22 mouse cellular contexts compared by ENCODE assay signal in the genomic region with DNA sequence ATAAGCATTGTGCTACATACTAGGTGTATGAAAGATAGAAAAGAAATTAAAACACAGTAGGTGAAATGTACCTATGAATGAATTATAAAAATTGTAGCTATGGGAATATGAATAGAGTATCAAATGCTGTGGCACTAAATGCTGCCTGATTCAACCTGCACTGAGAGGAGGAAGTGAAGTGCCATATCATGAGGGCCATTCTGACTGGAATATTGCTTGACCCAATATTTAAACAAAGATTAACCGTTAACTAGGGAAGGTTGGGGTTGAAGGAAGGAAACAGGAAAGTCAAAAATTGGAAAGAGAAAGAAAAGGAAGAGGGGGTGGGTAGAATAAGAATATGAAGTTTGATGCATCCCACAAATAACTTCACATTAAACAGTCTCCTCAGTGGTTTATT.
DNase-seq lines count a peak whose midpoint lies in the region; ATAC-seq and TF ChIP-seq lines count a peak whose summit lies in the region.
"Had no signal": no experiment of that assay in that cellular context is flagged by ENCODE, and none has a peak within 500 bp of the region (broad histone marks: within the 10 kb centered on the region; RNA-seq: fewer than 3 reads in every experiment).

No protein-coding gene starts in this region.

- H3K4me2 ChIP-seq in lung, embryonic 14.5 days, result no peak overlapping the region
- no peak overlapping the region for H3K4me2 ChIP-seq in midbrain, embryonic 11.5 days
- H3K4me2 ChIP-seq in midbrain, embryonic 16.5 days (ENCODE audit: low read length), result no peak overlapping the region
- H3K4me2 ChIP-seq in stomach, postnatal 0 days (replicated peaks; ENCODE audit: low read depth), result no peak overlapping the region
- no peak overlapping the region for H3K4me2 ChIP-seq in hindbrain, embryonic 16.5 days (ENCODE audit: low read length)
- H3K4me2 ChIP-seq: embryonic facial prominence, embryonic 15.5 days; forebrain, embryonic 15.5 days had no signal

- no peaks in the 10 kb centered on the region for H3K27me3 ChIP-seq in lung, embryonic 14.5 days (ENCODE audit: insufficient read depth, low read length)
- H3K27me3 ChIP-seq in midbrain, embryonic 11.5 days (ENCODE audit: control insufficient read depth, insufficient read depth, low read length), result no peaks in the 10 kb centered on the region
- no peaks in the 10 kb centered on the region for H3K27me3 ChIP-seq in midbrain, embryonic 16.5 days (ENCODE audit: control insufficient read depth, insufficient read depth, low read depth, low read length)
- H3K27me3 ChIP-seq in stomach, postnatal 0 days (ENCODE audit: control insufficient read depth, insufficient read depth, low read length), result no peaks in the 10 kb centered on the region
- H3K27me3 ChIP-seq in hindbrain, embryonic 16.5 days (replicated peaks; ENCODE audit: control insufficient read depth, insufficient read depth, low read length), result no peaks in the 10 kb centered on the region
- H3K27me3 ChIP-seq: embryonic facial prominence, embryonic 15.5 days; forebrain, embryonic 15.5 days had no signal

- DNase-seq in lung, embryonic 14.5 days, result peak; percentile 13
- no peak for DNase-seq in lung, postnatal 4 days
- peak; percentile 23 for DNase-seq in midbrain, embryonic 11.5 days (ENCODE audit: low spot score, missing footprints)
- peak; percentile 49 for DNase-seq in lung, postnatal 36 days
- DNase-seq in stomach, postnatal 0 days (ENCODE audit: low spot score), result no peak
- DNase-seq: adrenal gland, adult 8-10 months; adrenal gland, postnatal 36 days; cerebellum, adult 8-10 months; cerebellum, postnatal 14 days; embryo, embryonic 11 days; gastrocnemius, postnatal 36 days; heart, adult 18-20 months; heart, postnatal 10 days had no signal

- no peak overlapping the region for H3K27ac ChIP-seq in lung, embryonic 14.5 days (ENCODE audit: low read depth)
- H3K27ac ChIP-seq in midbrain, embryonic 11.5 days (ENCODE audit: low read depth, low read length), result no peak overlapping the region
- H3K27ac ChIP-seq in midbrain, embryonic 16.5 days (ENCODE audit: low read length), result no peak overlapping the region
- H3K27ac ChIP-seq in stomach, postnatal 0 days (replicated peaks), result no peak overlapping the region
- H3K27ac ChIP-seq in hindbrain, embryonic 16.5 days (ENCODE audit: low read depth, low read length), result no peak overlapping the region
- H3K27ac ChIP-seq: embryonic facial prominence, embryonic 15.5 days; forebrain, embryonic 10.5 days; forebrain, embryonic 15.5 days; heart, embryonic 10.5 days had no signal

- no peak for TF ChIP-seq CTCF in lung, embryonic 14.5 days (IDR thresholded peaks at IDR 0.05; ENCODE audit: low read depth)
- no peak for TF ChIP-seq CTCF in stomach, postnatal 0 days (IDR thresholded peaks at IDR 0.05; ENCODE audit: low read depth)

- no peak overlapping the region for H3K9ac ChIP-seq in lung, embryonic 14.5 days
- H3K9ac ChIP-seq in midbrain, embryonic 11.5 days (ENCODE audit: low read length), result no peak overlapping the region
- H3K9ac ChIP-seq in midbrain, embryonic 16.5 days (ENCODE audit: low read depth, low read length), result no peak overlapping the region
- no peak overlapping the region for H3K9ac ChIP-seq in stomach, postnatal 0 days (ENCODE audit: low read length)
- H3K9ac ChIP-seq in hindbrain, embryonic 16.5 days (ENCODE audit: low read depth, low read length), result no peak overlapping the region
- H3K9ac ChIP-seq: embryonic facial prominence, embryonic 15.5 days; forebrain, embryonic 15.5 days had no signal

- no peak overlapping the region for H3K4me3 ChIP-seq in lung, embryonic 14.5 days (ENCODE audit: low read depth, low read length)
- H3K4me3 ChIP-seq in midbrain, embryonic 11.5 days (ENCODE audit: low read depth, low read length), result no peak overlapping the region
- no peak overlapping the region for H3K4me3 ChIP-seq in midbrain, embryonic 16.5 days (ENCODE audit: low read depth, low read length)
- no peak overlapping the region for H3K4me3 ChIP-seq in stomach, postnatal 0 days (ENCODE audit: low read depth, low read length)
- H3K4me3 ChIP-seq in hindbrain, embryonic 16.5 days (ENCODE audit: low read length), result no peak overlapping the region
- H3K4me3 ChIP-seq: embryonic facial prominence, embryonic 15.5 days; erythroblast, embryonic 14.5 days; forebrain, embryonic 10.5 days; forebrain, embryonic 15.5 days; heart, embryonic 10.5 days had no signal

- ATAC-seq in lung, embryonic 14.5 days (ENCODE audit: insufficient read depth), result no peak
- no peak for ATAC-seq in midbrain, embryonic 11.5 days (ENCODE audit: low FRiP score)
- ATAC-seq in midbrain, embryonic 16.5 days, result no peak
- ATAC-seq in stomach, postnatal 0 days (ENCODE audit: low FRiP score, low TSS enrichment), result peak; percentile 86
- ATAC-seq in hindbrain, embryonic 16.5 days, result no peak
- ATAC-seq in CD4-positive, CD25-positive, alpha-beta regulatory T cell, adult 4 months, result no peak
- ATAC-seq: forebrain, embryonic 15.5 days had no signal

- H3K9me3 ChIP-seq in lung, embryonic 14.5 days (ENCODE audit: low read depth, low read length), result no peaks in the 10 kb centered on the region
- no peaks in the 10 kb centered on the region for H3K9me3 ChIP-seq in midbrain, embryonic 11.5 days (ENCODE audit: control insufficient read depth, low read length)
- H3K9me3 ChIP-seq in midbrain, embryonic 16.5 days (replicated peaks; ENCODE audit: control insufficient read depth, low read length, poor library complexity, severe bottlenecking), result no peaks in the 10 kb centered on the region
- H3K9me3 ChIP-seq in stomach, postnatal 0 days (ENCODE audit: control insufficient read depth, low read length), result no peaks in the 10 kb centered on the region
- no peaks in the 10 kb centered on the region for H3K9me3 ChIP-seq in hindbrain, embryonic 16.5 days (ENCODE audit: control insufficient read depth, low read length)
- H3K9me3 ChIP-seq: embryonic facial prominence, embryonic 15.5 days; forebrain, embryonic 10.5 days; forebrain, embryonic 15.5 days; G1E; heart, embryonic 10.5 days had no signal

- no peaks in the 10 kb centered on the region for H3K36me3 ChIP-seq in lung, embryonic 14.5 days (ENCODE audit: insufficient read depth)
- no peaks in the 10 kb centered on the region for H3K36me3 ChIP-seq in midbrain, embryonic 11.5 days (ENCODE audit: control insufficient read depth, insufficient read depth, low read length)
- no peaks in the 10 kb centered on the region for H3K36me3 ChIP-seq in midbrain, embryonic 16.5 days (ENCODE audit: control insufficient read depth, insufficient read depth, low read length)
- no peaks in the 10 kb centered on the region for H3K36me3 ChIP-seq in stomach, postnatal 0 days (ENCODE audit: control insufficient read depth, insufficient read depth, low read length)
- no peaks in the 10 kb centered on the region for H3K36me3 ChIP-seq in hindbrain, embryonic 16.5 days (ENCODE audit: control insufficient read depth, insufficient read depth, low read length)
- H3K36me3 ChIP-seq: embryonic facial prominence, embryonic 15.5 days; forebrain, embryonic 10.5 days; forebrain, embryonic 15.5 days; G1E; heart, embryonic 10.5 days had no signal

- H3K4me1 ChIP-seq in lung, embryonic 14.5 days (ENCODE audit: insufficient read depth), result no peaks in the 10 kb centered on the region
- H3K4me1 ChIP-seq in midbrain, embryonic 11.5 days (ENCODE audit: control insufficient read depth, insufficient read depth, low read length), result no peaks in the 10 kb centered on the region
- H3K4me1 ChIP-seq in midbrain, embryonic 16.5 days (ENCODE audit: control insufficient read depth, insufficient read depth, low read length), result no peaks in the 10 kb centered on the region
- H3K4me1 ChIP-seq in stomach, postnatal 0 days (replicated peaks; ENCODE audit: control insufficient read depth, insufficient read depth), result no peaks in the 10 kb centered on the region
- H3K4me1 ChIP-seq in hindbrain, embryonic 16.5 days (ENCODE audit: control insufficient read depth, insufficient read depth, low read depth, low read length), result no peaks in the 10 kb centered on the region
- H3K4me1 ChIP-seq: embryonic facial prominence, embryonic 15.5 days; forebrain, embryonic 10.5 days; forebrain, embryonic 15.5 days; heart, embryonic 10.5 days had no signal

- TF ChIP-seq EP300 in stomach, postnatal 0 days (optimal IDR thresholded peaks at IDR 0.05), result no peak

- WGBS in lung, embryonic 14.5 days, result 38% methylated on average over 1 of the region's 1 CpGs
- WGBS in midbrain, embryonic 11.5 days, result 76% methylated on average over 1 of the region's 1 CpGs
- 92% methylated on average over 1 of the region's 1 CpGs for WGBS in midbrain, embryonic 16.5 days
- WGBS in stomach, postnatal 0 days, result 30% methylated on average over 1 of the region's 1 CpGs
- WGBS in hindbrain, embryonic 16.5 days, result 82% methylated on average over 1 of the region's 1 CpGs

Comparison
In these comparisons a context has a peak if more than half of its experiments do, and no peak if none do; other contexts are left out.
1. DNase-seq: peak in lung, embryonic 14.5 days (single experiment), midbrain, embryonic 11.5 days (single experiment) and lung, postnatal 36 days (single experiment); none in lung, postnatal 4 days (0 of 2) and stomach, postnatal 0 days (single experiment).